Mouse (Mus musculus) right cerebral cortex, postnatal 10 days (tissue): ENCODE measurements at regions not wholly inside any gene's neighbourhood (a gene's known extent, or its start where the extent isn't known, plus 50 kb on each side); places are given as distances from the start of the nearest gene placed in this dataset.

Experiments
- DNase-seq, 2 experiments: peaks; one replicate each; pipeline ENCODE4 v3.0.0; 2021; ENCODE audit warnings: low spot score in 2 of 2

GRCm38 (mm10) chr13:107944831-107945230 is 99.4 kb upstream of the Smim15 start:
- peak; percentile 58 to 67 for DNase-seq

DNA sequence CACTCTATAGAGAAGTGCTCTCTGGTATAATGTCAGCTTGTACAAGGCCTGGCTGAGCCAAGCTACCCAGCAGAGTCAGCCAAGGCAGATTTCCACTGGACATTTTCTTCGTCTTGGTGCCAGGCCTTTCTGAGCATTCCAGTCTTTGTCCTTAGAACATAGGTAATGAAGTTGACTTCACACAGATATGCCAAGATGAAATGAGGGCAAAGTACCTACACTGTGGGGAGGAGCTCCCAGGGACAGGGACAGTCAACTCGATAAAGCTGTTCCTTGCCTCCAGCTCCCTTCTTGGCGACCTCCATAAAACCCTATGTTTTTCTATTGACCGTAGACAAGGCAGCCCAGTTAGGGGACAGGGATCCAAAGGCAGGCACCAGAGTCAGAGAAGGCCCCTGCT is 101.3 kb upstream of the Smim15 start:
- DNase-seq: no peak

DNA sequence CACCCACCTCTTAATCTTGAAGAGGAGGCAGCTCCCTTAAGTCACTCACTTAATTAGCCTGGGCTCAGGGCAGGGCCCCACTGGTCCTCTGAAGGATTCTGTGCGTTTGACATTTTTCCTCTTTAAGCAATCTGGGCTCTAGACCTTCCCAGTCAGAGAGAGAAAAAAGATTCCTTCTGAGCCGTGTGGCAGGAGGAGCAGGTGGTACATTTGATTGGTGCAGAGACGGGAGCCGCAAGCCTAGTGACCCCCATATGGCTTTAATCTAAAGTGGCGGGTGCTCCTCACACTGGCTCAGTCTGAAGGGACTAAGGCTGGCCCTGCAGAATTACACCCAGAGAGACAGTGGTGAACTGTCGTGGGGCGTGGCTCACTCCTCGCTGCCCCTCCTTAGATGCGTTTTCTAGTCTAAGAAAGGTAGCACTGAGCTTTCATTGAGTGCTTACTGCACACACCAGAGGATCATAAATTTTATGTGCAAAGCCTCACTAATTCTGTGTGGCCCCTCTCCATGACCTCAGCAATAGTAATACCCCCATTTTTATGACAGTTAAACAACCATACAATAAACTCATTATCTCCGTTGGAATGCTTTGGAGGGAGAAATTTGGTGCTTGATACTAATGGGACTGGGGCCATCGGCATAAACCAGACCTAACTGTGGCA is 101.8 kb upstream of the Smim15 start:
- DNase-seq: no peak

DNA sequence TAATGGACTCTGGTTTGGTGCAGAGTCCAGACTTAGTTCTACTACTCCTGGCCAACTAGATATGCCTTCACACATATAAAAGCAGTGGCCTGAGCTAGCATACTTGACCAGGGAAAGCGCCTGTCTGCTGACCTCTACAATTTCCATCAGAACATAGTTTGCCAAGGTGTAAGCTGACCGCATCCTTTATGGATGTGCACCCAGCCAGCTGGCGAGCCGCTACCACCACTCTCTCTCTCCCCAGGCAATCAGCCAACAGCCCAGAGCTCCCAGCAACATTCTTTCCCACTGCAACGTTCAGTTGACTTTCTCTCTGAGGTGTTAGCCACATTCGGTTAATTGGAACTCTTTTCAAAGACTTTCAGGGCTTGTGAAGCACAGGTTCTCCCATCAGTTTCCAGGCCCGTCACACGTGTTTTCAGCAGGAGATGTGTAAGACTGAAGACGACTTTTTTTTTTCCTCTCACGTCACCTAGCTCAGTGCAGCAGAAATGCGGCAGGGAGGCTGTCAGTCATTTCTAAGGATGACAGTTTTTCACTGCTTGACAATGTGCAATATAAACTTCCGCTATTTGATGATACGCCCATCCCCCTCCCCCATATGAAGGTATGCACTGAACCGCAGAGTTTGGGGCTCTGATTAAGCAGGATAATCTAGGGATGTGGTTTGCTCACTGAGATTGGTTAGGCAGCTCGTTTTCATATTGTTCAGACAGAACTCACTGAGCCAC is 104.2 kb upstream of the Smim15 start:
- DNase-seq: no peak

DNA sequence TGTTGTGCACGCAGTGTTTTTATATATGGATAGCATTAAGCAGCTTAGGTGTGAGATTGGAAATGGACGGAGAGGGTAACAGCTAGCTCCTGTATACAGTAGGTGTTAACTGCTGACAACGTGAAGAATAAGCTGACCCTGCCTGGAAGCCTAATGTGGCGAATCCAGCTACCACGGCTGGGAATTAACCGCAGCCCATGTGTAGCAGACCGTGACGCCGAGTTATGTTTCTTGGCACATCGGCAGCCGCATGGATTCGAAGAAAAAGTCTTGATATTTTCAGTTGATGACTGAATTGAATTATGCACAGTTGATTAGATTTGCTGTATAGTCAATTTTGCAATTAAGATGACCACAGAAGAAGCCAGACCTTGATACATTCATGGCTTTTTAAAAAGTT is 108.6 kb upstream of the Smim15 start:
- no peak for DNase-seq

DNA sequence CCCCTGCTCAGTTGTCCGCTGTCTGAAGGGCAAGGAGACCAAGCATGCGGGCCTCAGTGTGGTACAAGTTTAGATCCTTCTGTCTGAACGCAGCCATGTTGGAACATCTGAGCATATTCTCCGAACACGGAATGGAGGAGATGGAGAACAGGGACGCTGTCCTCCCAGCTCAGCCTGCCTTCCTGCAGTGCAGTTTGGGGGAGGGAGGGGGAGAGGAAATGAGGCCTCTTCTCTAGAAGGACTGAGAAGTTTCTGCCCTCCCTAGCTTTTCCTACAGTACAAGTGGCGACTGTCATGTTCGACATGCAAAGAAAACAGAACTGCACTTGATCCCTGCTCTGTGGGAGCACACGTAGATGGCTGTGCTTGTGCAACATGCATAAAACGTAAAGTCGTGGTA is 109.6 kb upstream of the Smim15 start:
- no peak for DNase-seq

- no peak for DNase-seq
Measured at GRCm38 (mm10) chr13:107933598-107934571, 110.4 kb upstream of the Smim15 start.

- no peak for DNase-seq
Measured at GRCm38 (mm10) chr13:107932423-107933032, 111.7 kb upstream of the Smim15 start.

DNA sequence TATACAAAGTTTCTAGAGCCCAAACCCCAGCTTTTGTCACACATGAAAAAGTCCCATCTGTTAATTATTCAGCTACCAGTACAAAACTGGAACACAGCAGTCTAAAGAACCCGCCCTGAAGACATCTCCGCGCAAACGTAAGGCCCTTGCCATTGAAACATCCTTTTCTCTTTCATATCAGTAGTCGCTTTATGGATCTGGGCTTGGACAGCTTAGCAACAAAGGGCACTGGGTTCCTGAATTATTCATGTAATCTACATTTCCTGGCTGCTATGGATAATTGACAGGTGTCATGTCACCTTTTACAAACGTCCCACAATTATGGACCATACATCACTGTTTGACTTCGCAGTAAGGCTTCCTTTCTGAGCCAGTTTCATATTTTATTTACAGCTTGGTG is 113.0 kb upstream of the Smim15 start:
- DNase-seq: no peak

GRCm38 (mm10) chr13:107927499-107928215 is 116.6 kb upstream of the Smim15 start:
- no peak for DNase-seq

- no peak for DNase-seq
Measured at GRCm38 (mm10) chr13:107925470-107925869, 118.8 kb upstream of the Smim15 start.

- DNase-seq: peak; percentile 59 to 62
Measured at GRCm38 (mm10) chr13:107923129-107924114, 120.8 kb upstream of the Smim15 start.

GRCm38 (mm10) chr13:107919403-107919802 is 124.8 kb upstream of the Smim15 start:
- no peak for DNase-seq

DNA sequence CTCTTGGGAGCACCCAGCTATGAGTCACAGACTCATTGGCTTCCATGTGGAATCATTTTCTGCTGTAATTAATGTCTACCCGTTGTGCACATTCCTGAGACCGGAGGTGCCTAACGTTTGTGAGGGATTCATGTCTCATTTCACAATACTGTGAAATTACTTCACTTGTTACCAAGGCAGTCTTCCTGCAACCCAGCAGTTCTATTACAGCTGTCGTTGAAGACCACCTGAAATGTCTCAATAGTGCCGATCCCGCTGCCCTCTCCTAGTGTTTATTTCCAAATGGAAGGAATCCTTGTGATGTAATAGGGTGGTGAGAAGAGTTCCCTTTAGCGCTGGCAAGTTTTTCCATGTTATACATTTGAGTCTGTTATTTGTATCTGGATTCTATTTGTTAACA is 125.8 kb upstream of the Smim15 start:
- DNase-seq: no peak

- DNase-seq: no peak
Measured at GRCm38 (mm10) chr13:107918065-107918464, 126.2 kb upstream of the Smim15 start.

- no peak for DNase-seq
Measured at GRCm38 (mm10) chr13:107917564-107917963, 126.7 kb upstream of the Smim15 start.

GRCm38 (mm10) chr13:107910125-107910524 is 134.1 kb upstream of the Smim15 start:
- DNase-seq: no peak

- DNase-seq: no peak
Measured at GRCm38 (mm10) chr13:107909343-107910067, 134.7 kb upstream of the Smim15 start.

- DNase-seq: no peak
Measured at GRCm38 (mm10) chr13:107907966-107908365, 136.3 kb upstream of the Smim15 start.
